Mouse (Mus musculus): ENCODE measurements around the gene Ifitm6. TPM values are rescaled to one million over a fixed set of nuclear protein-coding genes. Genes with fewer than 3 reads are reported as not detected.
"Not testable (repeated sequence)": the region's sequence is repeated elsewhere in the genome, so short reads cannot be mapped to it uniquely, and the experiment has no call there.

Gene Ifitm6
- polyA plus RNA-seq, 1 experiment from 2014 or later = 53.6 TPM

DNA sequence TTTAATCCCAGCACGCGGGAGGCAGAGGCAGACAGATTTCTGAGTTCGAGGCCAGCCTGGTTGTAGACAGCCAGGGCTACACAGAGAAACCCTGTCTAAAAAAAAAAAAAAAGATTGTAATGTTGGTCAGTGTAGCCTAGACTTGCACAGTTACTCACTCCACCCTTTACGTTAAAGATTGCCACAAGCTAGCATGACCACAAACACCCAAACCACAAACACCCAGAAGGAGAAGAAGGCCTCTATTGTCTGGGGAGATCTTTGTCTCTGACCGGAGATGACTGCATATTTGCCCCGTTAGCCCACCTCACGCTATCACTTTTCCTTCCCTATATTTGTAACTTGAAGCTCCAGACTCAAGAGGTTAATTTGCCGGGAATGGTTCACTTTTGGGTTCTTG, 36.0 kb downstream of the Ifitm6 start:
- WGBS (ENCODE audit: insufficient replicate concordance) = 37% methylated on average over 8 of the region's 8 CpGs

DNA sequence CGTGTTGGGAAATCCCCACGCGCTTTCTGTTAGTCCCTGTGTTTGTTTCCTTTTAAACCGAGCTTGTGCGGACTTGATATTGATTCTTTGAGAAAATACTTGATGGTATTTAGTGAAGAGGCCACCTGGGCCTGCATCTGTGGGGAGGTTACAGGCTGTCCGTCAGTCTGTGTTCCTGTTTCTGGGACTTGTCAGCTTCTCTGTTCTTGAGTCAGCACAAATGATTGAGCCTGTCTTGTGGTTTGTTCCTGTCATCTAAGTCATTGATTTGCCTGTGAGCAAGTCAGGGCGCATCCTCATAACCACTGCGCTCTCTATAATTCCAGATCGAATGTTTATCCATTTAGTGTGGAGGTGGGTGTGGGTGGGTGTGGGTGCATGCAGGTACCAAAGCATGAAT, 41.0 kb downstream of the Ifitm6 start:
- H3K9ac ChIP-seq (replicated peaks); H3K27ac ChIP-seq (ENCODE audit: low read depth); DNase-seq; H3K4me2 ChIP-seq (ENCODE audit: low read depth, low read length); H3K36me3 ChIP-seq (replicated peaks; ENCODE audit: insufficient read depth, low read length); ATAC-seq; H3K9me3 ChIP-seq (ENCODE audit: low read length); H3K27me3 ChIP-seq (ENCODE audit: insufficient read depth, low read length); H3K4me3 ChIP-seq (ENCODE audit: low read depth, low read length); H3K4me1 ChIP-seq (ENCODE audit: insufficient read depth): not testable (repeated sequence)
- WGBS (ENCODE audit: insufficient replicate concordance) = 54% methylated on average over 9 of the region's 9 CpGs

More for the DNA sequence above, 36.0 kb downstream of the Ifitm6 start:
- no peak for DNase-seq
- peak; percentile 48; the same call in 1 of the 2 replicates for TF ChIP-seq EP300 (IDR thresholded peaks at IDR 0.05; ENCODE audit: low read depth)
- TF ChIP-seq CTCF (IDR thresholded peaks at IDR 0.05; ENCODE audit: low read depth) = no peak
- H3K36me3 ChIP-seq (replicated peaks; ENCODE audit: insufficient read depth, low read length) = no peaks in the 10 kb centered on the region
- peak; percentile 55 for ATAC-seq
- H3K9ac ChIP-seq (replicated peaks) = no peak overlapping the region
- H3K4me1 ChIP-seq (ENCODE audit: insufficient read depth) = no peaks in the 10 kb centered on the region
- 0 out of 2 replicates have a peak overlapping the region, but pooled peaks have one; percentile 44 for H3K27ac ChIP-seq (ENCODE audit: low read depth)
- H3K9me3 ChIP-seq (ENCODE audit: low read length) = no peaks in the 10 kb centered on the region
- H3K4me2 ChIP-seq (ENCODE audit: low read depth, low read length) = no peak overlapping the region
- no peak overlapping the region for H3K4me3 ChIP-seq (ENCODE audit: low read depth, low read length)
- no peaks in the 10 kb centered on the region for H3K27me3 ChIP-seq (ENCODE audit: insufficient read depth, low read length)

- TF ChIP-seq CTCF (IDR thresholded peaks at IDR 0.05; ENCODE audit: low read depth) (no peak), EP300 (IDR thresholded peaks at IDR 0.05; ENCODE audit: low read depth) (no peak)
- no peak overlapping the region for H3K4me3 ChIP-seq (ENCODE audit: low read depth, low read length)
- ATAC-seq (no peak), DNase-seq (no peak)
- no peaks in the 10 kb centered on the region for H3K9me3 ChIP-seq (ENCODE audit: low read length)
- no peaks in the 10 kb centered on the region for H3K4me1 ChIP-seq (ENCODE audit: insufficient read depth)
- H3K36me3 ChIP-seq (replicated peaks; ENCODE audit: insufficient read depth, low read length) = no peaks in the 10 kb centered on the region
- 75% methylated on average over 3 of the region's 3 CpGs for WGBS (ENCODE audit: insufficient replicate concordance)
- H3K9ac ChIP-seq (replicated peaks) = no peak overlapping the region
- H3K27me3 ChIP-seq (ENCODE audit: insufficient read depth, low read length) = no peaks in the 10 kb centered on the region
- H3K4me2 ChIP-seq (ENCODE audit: low read depth, low read length) = no peak overlapping the region
- H3K27ac ChIP-seq (ENCODE audit: low read depth) = no peak overlapping the region
These were observed 42.3 kb downstream of the Ifitm6 start for GRCm38 (mm10) chr7:140975465-140975864.

- TF ChIP-seq EP300 (IDR thresholded peaks at IDR 0.05; ENCODE audit: low read depth) (no peak), CTCF (IDR thresholded peaks at IDR 0.05; ENCODE audit: low read depth) (no peak)
- Histone ChIP-seq H3K9me3 (ENCODE audit: low read length) (no peaks in the 10 kb centered on the region), H3K27me3 (ENCODE audit: insufficient read depth, low read length) (no peaks in the 10 kb centered on the region), H3K4me3 (ENCODE audit: low read depth, low read length) (no peak overlapping the region), H3K36me3 (replicated peaks; ENCODE audit: insufficient read depth, low read length) (no peaks in the 10 kb centered on the region), H3K4me2 (ENCODE audit: low read depth, low read length) (no peak overlapping the region), H3K27ac (ENCODE audit: low read depth) (no peak overlapping the region), H3K4me1 (ENCODE audit: insufficient read depth) (no peaks in the 10 kb centered on the region), H3K9ac (replicated peaks) (no peak overlapping the region)
- no peak for DNase-seq
- 33% methylated on average over 9 of the region's 9 CpGs for WGBS (ENCODE audit: insufficient replicate concordance)
- ATAC-seq = no peak
These were observed 42.8 kb downstream of the Ifitm6 start for GRCm38 (mm10) chr7:140974940-140975339.

DNA sequence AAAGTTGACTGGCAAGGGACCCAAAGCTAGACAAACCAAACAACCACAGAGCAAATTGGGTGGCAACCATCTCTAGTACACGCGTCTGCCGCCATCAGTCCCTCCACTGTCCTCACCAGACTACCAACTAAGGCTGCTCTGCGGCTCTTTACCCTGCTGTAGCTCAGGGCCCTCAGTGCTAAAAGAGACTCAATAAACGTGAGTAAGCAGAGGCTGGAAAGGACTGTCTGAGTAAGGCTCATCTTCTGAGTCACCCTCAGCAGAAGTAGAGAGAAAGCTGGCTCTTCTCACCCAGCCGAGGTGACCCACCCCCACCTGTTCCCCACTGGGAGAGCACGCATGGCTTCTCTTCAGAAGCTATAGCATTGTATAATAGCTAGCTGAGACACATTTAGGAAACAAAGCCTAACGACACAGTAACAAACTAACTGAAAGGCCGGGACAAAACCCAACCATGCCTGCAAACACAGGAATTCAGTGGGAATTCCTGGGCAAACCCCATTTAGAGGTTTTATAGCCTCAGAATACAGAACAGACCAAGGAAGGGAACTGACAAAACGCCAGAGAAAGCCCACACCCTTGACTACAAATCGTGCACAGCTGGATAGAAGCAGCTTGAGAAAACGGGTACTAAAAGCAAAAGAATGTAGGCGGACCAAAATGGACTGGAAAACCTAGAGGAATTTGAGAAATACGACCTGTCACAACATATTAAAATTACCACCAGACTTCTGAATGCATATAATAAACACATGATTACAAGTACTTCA, 44.1 kb downstream of the Ifitm6 start:
- DNase-seq = no peak
- Histone ChIP-seq H3K9me3 (ENCODE audit: low read length) (no peaks in the 10 kb centered on the region), H3K4me3 (ENCODE audit: low read depth, low read length) (no peak overlapping the region), H3K4me1 (ENCODE audit: insufficient read depth) (no peaks in the 10 kb centered on the region), H3K9ac (replicated peaks) (no peak overlapping the region), H3K36me3 (replicated peaks; ENCODE audit: insufficient read depth, low read length) (no peaks in the 10 kb centered on the region), H3K4me2 (ENCODE audit: low read depth, low read length) (no peak overlapping the region), H3K27ac (ENCODE audit: low read depth) (no peak overlapping the region), H3K27me3 (ENCODE audit: insufficient read depth, low read length) (no peaks in the 10 kb centered on the region)
- 58% methylated on average over 14 of the region's 14 CpGs for WGBS (ENCODE audit: insufficient replicate concordance)
- no peak for ATAC-seq
- no peak for TF ChIP-seq EP300 (IDR thresholded peaks at IDR 0.05; ENCODE audit: low read depth)
- no peak for TF ChIP-seq CTCF (IDR thresholded peaks at IDR 0.05; ENCODE audit: low read depth)

GRCm38 (mm10) chr7:140971479-140972171, 46.1 kb downstream of the Ifitm6 start:
- no peaks in the 10 kb centered on the region for H3K9me3 ChIP-seq (ENCODE audit: low read length)
- H3K4me1 ChIP-seq (ENCODE audit: insufficient read depth) = peaks cover 4% of the 10 kb centered on the region; the same call in 1 of the 2 replicates
- ATAC-seq (no peak), DNase-seq (no peak)
- H3K4me3 ChIP-seq (ENCODE audit: low read depth, low read length) = no peak overlapping the region
- no peak for TF ChIP-seq EP300 (IDR thresholded peaks at IDR 0.05; ENCODE audit: low read depth)
- TF ChIP-seq CTCF (IDR thresholded peaks at IDR 0.05; ENCODE audit: low read depth) = no peak
- no peaks in the 10 kb centered on the region for H3K27me3 ChIP-seq (ENCODE audit: insufficient read depth, low read length)
- H3K4me2 ChIP-seq (ENCODE audit: low read depth, low read length) = no peak overlapping the region
- no peak overlapping the region for H3K9ac ChIP-seq (replicated peaks)
- 76% methylated on average over 8 of the region's 8 CpGs for WGBS (ENCODE audit: insufficient replicate concordance)
- H3K27ac ChIP-seq (ENCODE audit: low read depth) = peak overlapping the region; percentile 34; the same call in 1 of the 2 replicates
- H3K36me3 ChIP-seq (replicated peaks; ENCODE audit: insufficient read depth, low read length) = no peaks in the 10 kb centered on the region

All from liver, postnatal 0 days (tissue).